Mouse (Mus musculus) hematopoietic stem cell, adult 5-6 weeks (primary cell): ENCODE results near the gene Gp1bb. TPM values are rescaled to one million over a fixed set of nuclear protein-coding genes. Genes with fewer than 3 reads are reported as not detected.

Experiments
- ATAC-seq, 2 experiments: fragments of 125-278 bp in 1 of 2; replicated peaks in 1 of 2; 2 replicates each; pipeline ENCODE4 v1.8.0; 2016 to 2017; ENCODE audit warnings: inconsistent platforms in 2 of 2, mild to moderate bottlenecking in 2 of 2, moderate number of reproducible peaks in 2 of 2, low read depth in 1 of 2, moderate TSS enrichment in 1 of 2; ENCODE audit not compliant: low FRiP score in 2 of 2, poor library complexity in 2 of 2, severe bottlenecking in 2 of 2, insufficient read depth in 1 of 2, low TSS enrichment in 1 of 2
- total RNA-seq: library from RNA; stranded (forward); fragments of 172-1452, 232-1000 nt; gene quantifications from 2 replicates; pipeline ENCODE4 v1.2.3, GENCODE M21; 2017

Gene Gp1bb
- total RNA-seq, result 0.38 and 2.9 TPM in 2 replicates

DNA sequence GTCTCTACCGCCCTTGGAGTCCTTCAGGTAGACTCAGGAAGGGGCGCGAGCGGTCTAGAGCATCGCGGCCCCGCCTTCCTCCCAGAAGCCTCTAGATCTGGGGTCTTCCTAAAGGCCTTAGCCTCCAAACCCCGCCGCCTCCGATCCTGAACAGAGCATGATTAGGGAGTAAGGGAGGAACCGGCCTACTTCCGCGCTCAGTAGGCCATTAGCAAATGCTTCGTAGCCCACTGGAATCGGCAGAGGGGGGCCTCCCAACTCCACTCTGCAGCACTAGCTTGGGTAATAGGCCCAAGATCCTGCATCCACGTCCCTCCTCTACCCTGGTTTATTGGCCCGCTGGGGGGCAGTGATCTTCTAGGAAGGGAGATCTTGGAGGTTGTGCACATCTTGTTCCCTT, at the start of gene Gp1bb:
TSS of gene Gp1bb (minus strand) at position 385 of the 400 bp plus-strand sequence.
- no peak for ATAC-seq

DNA sequence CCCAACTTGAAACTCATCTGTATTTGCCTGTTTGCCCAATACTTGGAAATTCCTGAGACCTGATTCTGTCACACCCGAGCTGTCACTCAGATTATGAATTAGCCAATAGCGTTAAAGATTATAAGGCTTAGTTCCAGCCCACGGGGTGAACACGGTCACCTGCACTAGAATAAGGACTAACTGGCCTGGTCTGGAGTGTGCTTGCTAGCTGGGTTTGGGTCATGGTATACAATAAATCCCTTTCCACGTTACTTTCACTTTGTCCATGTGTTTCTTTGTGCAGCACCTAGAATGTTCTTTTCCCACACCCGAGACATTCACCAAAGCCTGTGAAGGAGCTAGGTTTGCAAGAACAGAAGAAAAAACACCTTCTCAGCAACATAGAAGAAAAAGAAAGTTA, 47.7 kb upstream of the Gp1bb start:
- ATAC-seq, result no peak

DNA sequence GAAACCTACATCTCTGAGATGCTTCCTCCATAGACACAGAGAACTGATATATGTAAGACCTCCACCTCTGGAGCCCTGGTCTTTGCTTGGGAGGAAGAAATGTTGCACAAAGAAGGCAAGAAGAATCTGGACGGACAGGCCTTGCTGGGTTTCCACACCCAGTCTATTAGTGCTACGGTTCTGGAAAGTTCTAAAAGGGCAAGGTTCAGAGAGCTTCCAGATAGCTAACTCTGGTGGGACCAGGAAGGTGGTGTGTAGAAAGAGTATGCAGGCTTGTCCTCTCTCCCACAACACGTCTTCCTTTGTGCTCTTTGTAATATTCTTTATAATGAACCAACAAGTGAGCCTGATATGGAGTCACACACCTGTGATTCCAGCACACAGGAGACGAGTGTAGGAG, 36.4 kb upstream of the Gp1bb start:
- ATAC-seq, result no peak

DNA sequence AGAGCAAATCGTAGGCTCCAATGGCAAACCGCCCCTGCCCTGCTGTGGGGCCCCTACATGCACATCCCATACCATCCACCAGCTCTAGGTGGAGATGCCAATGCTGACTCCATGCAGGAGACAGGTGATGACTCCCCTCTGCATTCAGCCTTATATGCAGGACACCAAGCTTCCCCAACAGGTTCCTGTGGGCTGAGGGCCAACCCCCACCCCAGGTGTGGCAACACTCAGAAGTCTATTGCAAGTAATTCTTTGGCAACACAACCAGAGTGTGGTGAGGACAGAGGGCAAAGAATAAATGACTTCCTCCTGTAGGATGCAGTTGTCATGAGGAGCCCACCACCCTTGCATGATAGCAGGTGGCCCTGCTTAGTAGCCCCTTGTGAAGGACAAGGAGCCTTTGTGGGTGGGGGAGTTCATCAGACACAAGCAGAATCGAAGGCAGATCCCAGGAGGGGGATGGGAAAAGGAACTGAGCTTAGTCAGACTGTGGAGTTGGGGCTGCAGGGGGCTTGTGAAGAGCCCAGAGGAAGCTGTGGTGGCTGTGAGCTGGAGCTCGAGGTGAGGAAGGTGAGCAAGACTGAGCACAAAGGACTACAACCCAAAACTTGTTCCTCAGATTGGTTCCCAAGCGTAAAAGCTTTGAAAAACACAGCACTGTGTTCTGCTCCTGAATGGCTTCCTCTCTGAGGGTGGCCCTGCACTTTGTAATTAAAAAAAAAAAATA, 33.3 kb upstream of the Gp1bb start:
- peak; percentile 53 to 85 for ATAC-seq

DNA sequence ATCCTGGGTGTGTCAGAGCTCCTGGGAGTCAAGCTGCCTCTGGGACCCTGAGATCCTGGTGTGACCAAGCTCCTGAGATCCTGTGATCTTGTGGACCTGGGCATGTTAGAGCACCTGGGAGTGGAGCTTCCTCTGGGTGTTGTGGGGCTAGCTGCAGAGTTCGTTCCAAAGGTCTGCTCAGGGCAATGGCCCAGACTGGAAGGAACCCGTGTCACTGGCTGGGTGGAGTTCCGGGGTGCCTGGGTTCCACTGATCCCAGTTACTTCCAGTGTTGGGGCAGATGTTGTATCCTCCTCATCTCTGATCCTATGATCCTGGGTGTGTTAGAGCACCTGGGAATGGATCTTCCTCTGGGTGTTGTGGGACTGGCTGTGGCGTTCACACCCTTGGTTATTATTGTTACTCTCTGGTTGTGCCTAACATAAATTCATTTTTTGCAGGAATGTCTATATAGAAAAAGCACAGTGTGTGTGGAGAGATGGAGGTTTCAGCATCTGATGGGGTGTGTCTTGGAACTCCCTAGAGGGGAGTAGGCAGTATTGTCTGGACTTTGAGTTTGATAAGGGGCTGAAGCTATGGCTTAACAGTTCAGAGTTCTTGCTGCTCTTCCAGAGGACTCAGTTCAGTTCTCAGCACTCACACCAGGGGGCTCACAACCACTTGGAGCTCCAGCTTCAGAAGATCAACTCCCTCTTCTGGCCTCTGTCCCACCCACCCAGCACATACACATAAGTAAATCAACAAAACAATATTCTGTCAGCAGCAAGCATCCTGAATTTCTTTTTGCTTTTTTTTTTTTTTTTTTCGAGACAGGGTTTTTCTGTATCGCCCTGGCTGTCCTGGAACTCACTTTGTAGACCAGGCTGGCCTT, 31.3 kb upstream of the Gp1bb start:
- ATAC-seq, result no peak

DNA sequence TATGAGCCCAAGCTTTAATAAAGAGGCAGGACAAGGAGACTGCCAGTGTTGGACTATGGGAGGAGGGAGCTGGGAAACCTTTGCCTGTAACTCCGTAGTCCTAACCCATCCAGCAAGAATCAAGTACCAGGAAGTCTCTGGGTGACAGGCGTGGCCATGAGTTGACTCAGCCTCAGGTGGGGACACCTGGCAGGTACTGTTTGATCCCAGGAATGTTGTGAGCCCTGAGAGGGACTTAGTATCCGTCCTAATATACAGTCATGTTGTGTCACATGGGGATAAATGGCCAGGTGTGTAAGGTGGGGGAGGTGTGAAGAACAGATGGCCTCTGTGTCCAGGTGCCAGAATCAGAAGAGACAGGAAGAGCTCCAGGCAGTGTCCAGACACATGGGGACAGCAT, 26.9 kb upstream of the Gp1bb start:
- no peak for ATAC-seq

DNA sequence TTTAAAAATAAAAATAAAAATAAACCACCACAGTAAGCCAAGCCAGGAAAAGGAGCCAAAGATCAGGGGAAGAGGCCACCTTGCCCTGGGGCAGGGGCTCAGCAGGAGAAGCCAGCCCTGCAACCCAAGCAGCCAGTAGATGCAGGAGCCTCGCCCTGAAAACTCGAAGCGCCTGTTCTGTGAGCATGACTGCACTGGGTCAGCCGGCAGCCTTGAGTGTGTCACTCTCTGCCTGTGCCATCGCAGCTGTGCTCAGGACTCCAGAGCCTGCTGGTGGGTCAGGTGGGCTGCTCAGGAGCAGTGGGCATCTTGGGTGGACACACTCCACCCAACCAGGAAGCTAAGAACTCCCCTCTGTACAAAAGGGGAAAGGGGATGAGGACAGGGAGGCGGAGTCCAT, 23.1 kb upstream of the Gp1bb start:
- ATAC-seq, result no peak

DNA sequence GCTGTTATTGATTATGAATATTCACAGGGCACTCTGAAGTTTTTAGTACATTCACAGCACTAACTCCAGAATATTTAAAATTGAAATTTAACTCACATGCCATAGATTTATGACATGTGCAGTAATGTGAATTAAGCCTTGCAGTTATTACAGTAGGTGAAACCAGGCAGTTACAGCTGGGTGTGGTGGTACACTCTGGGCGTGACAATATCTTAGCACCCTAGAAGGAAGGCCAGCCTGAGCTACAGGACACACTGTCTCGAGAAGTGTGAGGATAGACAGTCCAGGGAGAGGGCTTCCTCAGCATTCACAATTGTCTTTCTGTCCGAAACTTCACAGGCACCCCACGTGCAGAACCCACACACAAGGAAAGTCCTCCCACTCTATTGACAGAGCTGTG, 22.3 kb upstream of the Gp1bb start:
- no peak for ATAC-seq

DNA sequence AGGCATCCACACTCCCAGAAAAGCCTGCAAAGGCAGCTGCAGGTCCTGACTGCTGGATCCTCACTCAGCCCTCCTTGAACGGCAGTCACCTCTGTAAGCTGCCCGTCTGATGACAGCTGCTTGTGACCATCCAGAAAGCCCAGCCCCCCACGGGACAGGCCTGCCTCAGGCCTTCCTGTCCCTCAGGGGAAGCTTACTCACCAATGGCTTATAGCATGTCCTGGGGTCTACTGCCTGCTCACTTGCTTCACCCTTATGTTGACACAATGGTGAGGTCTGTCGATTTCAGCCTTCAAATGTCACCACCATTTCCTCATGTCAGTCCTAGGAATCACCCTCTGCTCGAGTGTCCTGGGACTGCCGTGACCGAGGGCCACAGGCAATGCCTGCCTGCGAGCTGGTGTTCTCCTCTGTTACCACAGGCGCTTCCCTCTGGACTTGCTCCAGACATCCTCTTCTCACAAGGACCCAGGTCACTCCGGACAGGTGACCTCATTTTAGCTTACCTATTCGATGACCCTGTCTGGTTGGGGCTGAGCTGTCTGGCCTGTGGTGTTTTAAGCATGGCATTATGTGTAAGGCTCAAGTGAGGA, 21.3 kb upstream of the Gp1bb start:
- ATAC-seq, result peak in 1 of 2 experiments; percentile 73; a peak in 2 of 4 replicates

DNA sequence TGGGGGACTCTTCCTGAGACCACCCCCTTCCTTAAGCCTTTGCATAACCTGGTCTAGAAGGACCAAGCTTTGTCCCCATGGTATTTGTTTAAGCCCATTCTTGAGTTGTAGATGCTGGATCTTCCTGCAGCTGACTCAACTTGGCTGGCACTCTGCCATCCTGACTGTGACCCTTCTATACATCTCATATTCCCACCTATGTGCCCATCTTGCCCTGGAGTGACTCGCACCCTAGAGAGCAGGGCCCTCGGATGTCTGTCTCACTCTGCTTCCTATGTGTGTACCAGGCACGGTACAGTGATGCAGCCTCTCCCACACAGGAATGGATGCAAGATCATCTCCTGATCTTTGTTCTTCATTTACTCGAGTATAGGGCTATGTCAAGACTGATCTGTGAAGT, 20.7 kb upstream of the Gp1bb start:
- no peak for ATAC-seq

DNA sequence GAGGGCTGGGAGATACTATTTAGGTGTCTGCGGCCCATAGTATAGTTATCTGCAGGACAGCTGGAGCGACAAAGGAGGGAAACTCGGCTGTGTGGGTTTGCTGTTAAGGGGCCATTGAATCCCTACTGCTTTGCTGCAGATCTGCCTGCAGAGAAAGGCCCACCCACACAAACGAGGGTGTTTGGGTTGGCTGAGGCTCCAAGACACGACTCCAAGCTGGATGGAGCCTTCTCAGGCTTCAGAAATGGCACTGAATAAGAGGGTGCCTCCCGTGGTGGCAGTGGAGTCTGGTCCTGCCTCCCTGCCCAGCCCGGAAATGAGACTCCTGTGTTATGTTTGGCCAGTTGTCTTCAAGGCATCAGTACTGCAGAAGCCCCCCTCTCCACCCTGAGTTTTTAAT, 20.1 kb upstream of the Gp1bb start:
- ATAC-seq, result no peak

DNA sequence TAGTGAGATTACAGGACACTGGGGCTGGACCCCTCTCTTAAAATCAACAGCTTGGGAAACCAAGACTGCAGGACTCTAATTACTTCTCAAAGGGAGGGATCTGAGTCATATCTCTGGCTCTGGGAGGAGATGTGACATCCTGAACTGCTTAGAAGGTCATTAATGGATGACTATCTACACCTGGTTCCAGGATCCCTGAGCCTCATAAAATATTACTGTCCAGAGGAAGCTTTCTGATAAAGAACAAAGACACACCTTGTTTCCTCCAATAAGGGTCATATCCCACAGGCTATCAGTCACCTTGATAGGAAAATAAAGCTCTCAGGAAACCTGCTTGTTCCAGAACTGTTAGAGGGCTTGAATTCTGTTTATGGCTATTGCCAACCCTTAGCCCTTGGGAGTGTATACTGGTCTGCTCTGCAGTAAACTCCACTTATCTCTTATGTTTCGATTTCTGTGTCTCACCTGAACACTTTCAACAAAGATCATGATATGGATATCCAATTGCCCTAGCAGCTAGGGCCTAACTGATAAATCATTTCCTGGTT, 17.3 kb upstream of the Gp1bb start:
- no peak for ATAC-seq

DNA sequence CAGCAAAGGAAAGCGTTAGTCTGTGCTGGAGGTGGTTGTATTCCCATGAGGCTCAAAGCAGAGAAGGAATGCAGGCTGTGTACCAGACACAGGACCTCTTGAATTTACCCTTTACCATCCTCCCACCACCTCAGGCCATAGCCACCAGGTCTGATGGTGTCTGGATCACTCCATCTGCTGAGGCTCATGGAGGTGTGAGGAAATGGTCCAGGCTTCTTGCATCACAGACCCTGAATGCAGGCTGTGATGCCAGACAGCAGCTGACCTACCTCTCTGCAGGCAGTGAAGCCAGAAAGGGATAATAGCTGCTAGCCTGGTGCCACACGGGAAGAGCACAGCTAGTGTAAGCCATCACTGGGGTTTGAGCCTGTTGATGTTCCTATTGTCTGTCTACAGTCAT, 16.2 kb upstream of the Gp1bb start:
- no peak for ATAC-seq

DNA sequence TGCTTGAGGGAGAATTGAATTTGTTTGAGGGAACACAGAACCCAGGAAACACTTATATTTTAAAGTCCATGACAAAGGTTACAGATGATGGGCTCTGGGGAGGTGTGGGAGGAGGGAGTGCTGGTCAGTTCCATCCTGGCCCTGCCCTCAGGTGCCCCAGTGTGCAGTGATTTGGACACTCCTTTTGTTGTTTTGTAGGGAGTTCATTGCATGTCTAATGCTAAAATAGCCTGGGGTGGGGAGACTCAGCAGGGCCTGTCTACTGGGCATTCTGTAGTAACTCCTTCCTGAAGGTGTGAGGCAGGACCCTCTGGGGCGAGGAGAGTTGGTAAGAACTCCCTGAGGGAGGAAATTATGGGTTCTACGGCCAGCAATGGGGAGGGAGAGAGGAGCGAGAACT, 14.6 kb upstream of the Gp1bb start:
- no peak for ATAC-seq

DNA sequence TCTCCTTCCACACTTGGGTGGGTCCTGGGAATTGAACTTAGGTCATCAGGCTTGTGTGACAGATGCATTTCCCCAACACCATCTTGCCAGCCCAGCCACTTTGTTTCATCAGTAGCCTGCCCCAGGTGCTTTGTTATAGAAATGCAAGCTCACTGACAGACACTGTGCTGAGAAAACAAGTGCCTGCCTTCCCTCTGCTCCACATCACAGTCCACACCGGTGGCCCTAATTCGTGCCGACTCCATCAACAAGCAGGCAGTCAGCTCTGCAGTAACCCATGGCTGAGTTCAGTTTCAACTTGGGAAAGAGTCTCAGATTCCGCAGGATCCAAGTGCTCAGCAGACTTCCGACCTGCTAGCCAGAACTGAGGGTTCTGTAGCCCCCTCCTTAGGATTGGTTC, 14.2 kb upstream of the Gp1bb start:
- no peak for ATAC-seq

DNA sequence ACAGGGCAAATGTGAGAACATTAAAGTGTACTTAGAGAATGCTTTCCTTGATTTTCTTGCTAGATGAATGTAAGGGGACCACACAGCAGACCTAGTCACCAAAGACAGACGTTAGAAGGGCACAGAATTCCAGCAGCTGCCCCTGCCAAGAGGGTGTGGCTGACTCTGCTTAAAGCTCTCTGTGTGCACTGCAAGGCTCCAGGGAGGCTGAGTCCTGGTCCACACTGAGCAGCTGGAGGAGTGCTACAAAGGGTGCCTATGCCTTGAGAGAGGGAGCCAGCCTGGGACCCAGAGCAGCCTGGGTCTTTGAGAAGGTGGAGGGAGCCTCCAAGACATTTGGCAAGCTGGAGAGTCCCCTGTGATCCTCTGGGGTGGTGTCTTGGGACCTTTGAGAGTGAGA, 11.1 kb upstream of the Gp1bb start:
- ATAC-seq, result no peak

DNA sequence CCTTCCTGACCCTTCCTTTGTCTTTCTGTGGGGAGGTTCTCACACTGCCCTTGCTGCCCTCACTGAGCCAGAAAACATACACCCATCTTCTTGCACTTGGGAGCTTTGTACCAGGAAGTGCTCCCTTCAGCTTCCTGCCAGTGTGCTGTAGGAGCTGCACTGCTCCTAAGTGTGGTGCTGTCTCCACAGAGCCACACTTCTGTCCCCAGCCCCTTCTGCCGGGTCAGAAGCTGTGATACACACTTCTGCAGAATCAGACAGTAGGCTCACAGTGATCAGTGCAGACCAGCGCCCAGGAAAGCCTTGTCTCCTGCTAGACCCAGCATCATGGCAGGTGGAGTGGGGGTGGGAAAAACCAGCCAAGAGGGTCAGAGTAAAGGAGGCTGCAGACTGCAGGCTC, 10.6 kb upstream of the Gp1bb start:
- no peak for ATAC-seq

DNA sequence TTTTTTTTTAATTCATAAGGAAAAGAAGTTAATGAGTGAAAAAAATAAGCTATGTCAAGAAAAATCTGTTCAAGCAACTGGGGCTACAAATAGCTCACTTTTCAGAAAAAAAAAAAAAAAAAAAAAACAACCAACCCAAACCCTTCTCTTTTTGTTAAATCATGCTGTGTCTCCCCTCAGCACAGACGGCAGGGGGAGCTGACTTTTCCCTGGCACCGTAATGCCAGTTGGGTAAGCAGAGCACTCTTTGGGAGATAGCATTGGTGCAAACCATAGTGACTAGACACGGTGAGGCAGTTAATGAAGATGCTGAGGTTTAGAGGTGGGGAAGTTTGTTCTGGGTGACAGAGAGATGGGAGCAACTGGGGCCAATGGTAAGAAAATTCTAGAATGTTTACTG, 9.9 kb upstream of the Gp1bb start:
- no peak for ATAC-seq
